Mouse (Mus musculus) liver, embryonic 15.5 days (tissue): ENCODE data around the gene Grin2d. TPM values are rescaled to one million over a fixed set of nuclear protein-coding genes. Genes with fewer than 3 reads are reported as not detected.

Source experiments
- ATAC-seq: fragments of 200-750 bp; cut with Nextera tagmentation; 2 replicates; pipeline ENCODE4 v1.8.0; 2017; ENCODE audit warnings: moderate number of reproducible peaks, mild to moderate bottlenecking, moderate library complexity; ENCODE audit not compliant: insufficient read depth
- H3K27ac ChIP-seq: fragments of 300-500 bp; sonication (generic); replicated peaks from 2 replicates; pipeline ENCODE4 v1.5.1; 2015; ENCODE audit warnings: mild to moderate bottlenecking, inconsistent platforms
- H3K27me3 ChIP-seq: fragments of 300-500 bp; sonication (generic); 2 replicates; pipeline ENCODE4 v1.6.1; 2015; ENCODE audit warnings: mild to moderate bottlenecking, inconsistent platforms
- H3K36me3 ChIP-seq: fragments of 300-500 bp; sonication (generic); replicated peaks from 2 replicates; pipeline ENCODE4 v1.6.1; 2015; ENCODE audit warnings: moderate library complexity, mild to moderate bottlenecking, inconsistent platforms
- H3K4me1 ChIP-seq: fragments of 300-500 bp; sonication (generic); replicated peaks from 2 replicates; pipeline ENCODE4 v1.6.1; 2015; ENCODE audit warnings: inconsistent platforms
- H3K4me2 ChIP-seq: fragments of 300-500 bp; sonication (generic); 2 replicates; pipeline ENCODE4 v1.6.1; 2015; ENCODE audit warnings: moderate library complexity, mild to moderate bottlenecking, inconsistent platforms
- H3K4me3 ChIP-seq: fragments of 300-500 bp; sonication (generic); replicated peaks from 2 replicates; pipeline ENCODE4 v1.5.1; 2015; ENCODE audit warnings: mild to moderate bottlenecking, inconsistent platforms
- H3K9ac ChIP-seq: fragments of 300-500 bp; sonication (generic); 2 replicates; pipeline ENCODE4 v1.6.1; 2015; ENCODE audit warnings: moderate library complexity, mild to moderate bottlenecking, inconsistent platforms
- H3K9me3 ChIP-seq: fragments of 300-500 bp; sonication (generic); replicated peaks from 2 replicates; pipeline ENCODE4 v1.6.1; 2016; ENCODE audit warnings: inconsistent platforms
- WGBS: fragments of 180-500 bp; shearing (Covaris S2); methylation state at CpG from one replicate; pipeline ENCODE4 v1.1.7; 2015; ENCODE audit warnings: mixed read lengths; ENCODE audit not compliant: insufficient replicate concordance; 5-methylcytosine and 5-hydroxymethylcytosine counted together
- polyA plus RNA-seq: library from polyadenylated mRNA; unstranded; fragments of >200 nt; fragmentation: Nextera tagmentation; extraction: Ambion mirVana; gene quantifications from 2 replicates; pipeline ENCODE4 v1.2.1, GENCODE M21; 2015

Gene Grin2d
- polyA plus RNA-seq, 1 experiment from 2014 or later = 0.05 TPM

DNA sequence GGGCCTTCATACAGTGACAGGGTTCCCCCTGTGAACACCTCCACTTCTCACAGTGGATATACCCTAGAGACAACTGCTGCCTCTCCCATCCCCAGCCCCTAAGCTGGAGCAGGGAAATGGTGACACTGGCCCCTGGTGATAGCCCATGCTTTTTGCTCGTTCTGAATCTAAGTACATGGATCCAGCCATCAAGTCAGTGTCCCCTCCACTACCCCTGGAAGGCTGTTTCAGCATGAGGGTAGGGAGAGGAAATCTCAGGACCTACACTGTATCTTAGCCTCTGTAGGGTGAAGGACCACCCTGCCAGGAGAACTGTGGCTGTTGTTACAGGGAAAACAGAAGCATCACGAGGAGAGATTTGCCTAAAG is 62.2 kb downstream of the Grin2d start:
- 51% methylated on average over 2 of the region's 2 CpGs for WGBS
- Histone ChIP-seq H3K4me2 (no peak overlapping the region), H3K9ac (no peak overlapping the region), H3K4me3 (no peak overlapping the region), H3K27me3 (peaks cover 21% of the 10 kb centered on the region), H3K4me1 (peaks cover 31% of the 10 kb centered on the region), H3K9me3 (no peaks in the 10 kb centered on the region), H3K36me3 (peaks cover 22% of the 10 kb centered on the region), H3K27ac (no peak overlapping the region)
- no peak for ATAC-seq

DNA sequence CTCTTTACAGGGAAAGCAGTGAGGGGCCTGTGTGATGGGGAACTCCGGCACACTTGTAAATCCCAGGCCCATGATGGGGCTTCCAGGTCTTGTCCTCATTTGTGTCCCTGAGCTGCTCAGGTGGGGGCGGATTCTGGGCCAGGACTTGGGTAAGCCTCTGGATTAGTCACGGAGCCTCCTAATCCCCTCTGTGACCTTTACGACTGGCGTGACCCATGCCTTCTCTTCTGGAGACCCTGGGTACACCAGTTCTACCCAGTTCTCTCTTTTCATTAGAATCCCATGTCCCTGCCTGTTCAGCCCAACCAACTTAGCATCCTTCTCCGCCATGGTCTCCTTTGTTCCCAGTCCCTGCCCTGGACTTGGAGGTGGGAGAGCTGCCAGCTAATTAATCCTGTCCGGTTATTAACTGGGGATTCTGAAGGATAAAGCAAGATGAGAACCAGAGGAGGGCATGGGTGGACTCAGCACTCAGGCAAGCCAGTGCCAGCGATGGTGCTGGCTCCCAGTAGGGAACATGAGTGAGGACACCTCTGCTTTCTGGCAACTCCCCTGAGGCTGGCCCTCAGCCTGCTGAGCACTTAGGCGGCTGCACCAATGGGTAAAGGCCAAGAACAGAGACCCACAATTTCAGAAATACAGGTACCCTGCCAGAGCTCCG is 62.7 kb downstream of the Grin2d start:
- peaks cover 31% of the 10 kb centered on the region for H3K4me1 ChIP-seq
- peaks cover 19% of the 10 kb centered on the region for H3K27me3 ChIP-seq
- ATAC-seq = no peak
- H3K4me2 ChIP-seq = peak overlapping the region; percentile 92
- 74% methylated on average over 10 of the region's 10 CpGs for WGBS
- peaks cover 27% of the 10 kb centered on the region for H3K36me3 ChIP-seq
- H3K9ac ChIP-seq = no peak overlapping the region
- H3K4me3 ChIP-seq = peak overlapping the region; percentile 96; the same call in 1 of the 2 replicates
- H3K27ac ChIP-seq = no peak overlapping the region
- no peaks in the 10 kb centered on the region for H3K9me3 ChIP-seq

DNA sequence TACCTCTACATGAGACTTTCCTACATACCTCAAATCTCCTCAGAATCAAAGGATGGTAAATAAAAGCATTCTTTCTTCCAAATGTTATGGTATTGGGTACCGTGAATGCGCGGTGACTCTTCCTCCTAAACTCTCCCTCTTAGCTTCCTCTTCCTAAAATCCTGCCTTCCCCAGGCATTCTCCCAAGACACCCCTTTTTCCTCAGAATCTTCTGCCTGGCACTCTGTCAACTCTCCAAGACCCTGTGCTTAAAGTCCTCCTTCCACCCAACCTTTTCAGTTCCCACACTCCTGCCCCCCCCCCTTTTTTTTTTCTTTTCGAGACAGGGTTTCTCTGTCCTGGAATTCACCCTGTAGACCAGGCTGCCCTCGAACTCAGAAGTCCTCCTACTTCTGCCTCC is 63.3 kb downstream of the Grin2d start:
- peaks cover 33% of the 10 kb centered on the region for H3K36me3 ChIP-seq
- peaks cover 31% of the 10 kb centered on the region for H3K4me1 ChIP-seq
- H3K4me2 ChIP-seq = peak overlapping the region; percentile 92
- no peak for ATAC-seq
- H3K9me3 ChIP-seq = no peaks in the 10 kb centered on the region
- peak overlapping the region; percentile 96 for H3K4me3 ChIP-seq
- no peak overlapping the region for H3K27ac ChIP-seq
- WGBS = 7% methylated on average over 5 of the region's 5 CpGs
- H3K9ac ChIP-seq = no peak overlapping the region
- peaks cover 13% of the 10 kb centered on the region for H3K27me3 ChIP-seq

DNA sequence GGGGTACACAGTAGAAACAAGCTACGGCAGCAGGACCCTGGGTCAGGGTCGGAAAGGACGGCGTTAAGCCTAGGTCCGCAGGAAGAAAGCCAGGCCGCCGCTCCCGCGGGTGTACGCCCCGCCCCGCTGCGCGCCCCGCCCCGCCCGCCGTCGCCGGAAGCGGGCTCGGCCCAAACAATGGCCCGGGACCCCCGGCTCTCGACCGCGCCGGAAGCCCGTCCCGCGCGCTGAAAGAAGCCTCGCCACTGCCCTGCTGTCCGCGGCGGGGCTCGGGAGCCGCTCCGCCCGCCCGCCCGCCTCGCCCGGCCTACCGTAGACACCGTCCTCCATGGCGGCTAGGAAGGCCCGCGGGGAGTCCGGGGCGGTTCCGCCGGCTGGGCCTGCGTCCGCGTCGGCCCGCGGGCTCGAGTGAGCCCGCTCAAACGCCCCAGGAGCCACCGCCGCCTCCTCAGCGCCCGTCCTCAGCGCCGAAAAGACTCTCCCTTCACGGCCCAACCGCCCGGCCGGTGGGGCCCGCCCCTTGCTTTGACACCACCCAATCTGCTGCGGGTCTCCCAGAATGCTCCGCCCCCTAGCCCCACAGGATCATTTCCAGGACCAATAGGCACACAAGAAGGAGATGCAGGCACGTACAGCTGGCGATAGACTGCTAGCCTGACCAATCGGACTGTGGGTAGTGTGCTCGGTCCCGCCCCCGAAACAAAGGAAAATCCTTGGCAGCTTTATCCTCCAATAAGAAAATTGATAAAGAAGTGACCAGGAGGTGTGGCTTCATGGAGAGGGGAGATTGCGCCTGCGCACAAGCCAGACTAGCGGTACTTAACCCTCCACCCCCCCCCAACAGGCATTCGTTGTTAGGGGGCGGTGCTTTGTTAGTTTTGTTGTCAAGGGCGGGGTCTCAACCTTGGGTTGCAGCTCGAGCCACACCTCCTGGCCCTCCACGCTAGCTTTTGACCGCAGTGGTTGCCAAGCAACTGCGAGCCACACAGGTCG is 64.1 kb downstream of the Grin2d start, which contains the start of gene Cyth2:
Gene Cyth2 (minus strand): TSS at position 795 of the 993 bp plus-strand sequence.
- Histone ChIP-seq H3K4me2 (peak within 1 kb of the TSS; percentile 92), H3K27me3 (peaks cover 10% of the 10 kb centered on the region; the same call in 1 of the 2 replicates), H3K4me3 (peak within 1 kb of the TSS; percentile 96), H3K9me3 (no peaks in the 10 kb centered on the region), H3K36me3 (peaks cover 41% of the 10 kb centered on the region), H3K27ac (peak within 1 kb of the TSS; percentile 97), H3K4me1 (peaks cover 31% of the 10 kb centered on the region), H3K9ac (peak within 1 kb of the TSS; percentile 96)
- peak; percentile 99 for ATAC-seq
- WGBS = under 1% methylated on average over 90 of the region's 92 CpGs

DNA sequence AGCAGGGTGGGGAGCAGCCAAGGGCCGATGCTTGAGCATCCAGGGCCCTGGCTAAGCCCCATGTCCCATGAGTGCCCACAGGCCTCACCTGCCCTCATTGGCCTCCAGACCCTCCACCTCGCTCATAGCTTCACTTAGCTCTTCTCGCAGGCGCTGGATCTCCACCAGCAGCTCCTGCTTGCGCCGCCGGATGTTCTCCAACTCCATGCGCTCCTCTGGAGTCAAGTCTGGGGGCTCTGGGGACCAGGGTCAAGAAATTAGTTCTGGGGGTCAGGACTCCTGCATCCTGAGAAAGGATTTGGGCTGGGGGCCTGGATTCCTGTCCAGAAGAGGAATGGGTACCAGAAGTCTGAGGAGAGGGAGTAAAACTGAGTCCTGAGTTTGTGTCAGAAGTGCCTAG is 65.3 kb downstream of the Grin2d start:
- Histone ChIP-seq H3K27ac (no peak overlapping the region), H3K4me3 (peak overlapping the region; percentile 96), H3K27me3 (no peaks in the 10 kb centered on the region), H3K9me3 (no peaks in the 10 kb centered on the region), H3K9ac (peak overlapping the region; percentile 96; the same call in 1 of the 2 replicates), H3K36me3 (peaks cover 52% of the 10 kb centered on the region), H3K4me1 (peaks cover 31% of the 10 kb centered on the region), H3K4me2 (peak overlapping the region; percentile 92)
- 91% methylated on average over 8 of the region's 8 CpGs for WGBS
- no peak for ATAC-seq

DNA sequence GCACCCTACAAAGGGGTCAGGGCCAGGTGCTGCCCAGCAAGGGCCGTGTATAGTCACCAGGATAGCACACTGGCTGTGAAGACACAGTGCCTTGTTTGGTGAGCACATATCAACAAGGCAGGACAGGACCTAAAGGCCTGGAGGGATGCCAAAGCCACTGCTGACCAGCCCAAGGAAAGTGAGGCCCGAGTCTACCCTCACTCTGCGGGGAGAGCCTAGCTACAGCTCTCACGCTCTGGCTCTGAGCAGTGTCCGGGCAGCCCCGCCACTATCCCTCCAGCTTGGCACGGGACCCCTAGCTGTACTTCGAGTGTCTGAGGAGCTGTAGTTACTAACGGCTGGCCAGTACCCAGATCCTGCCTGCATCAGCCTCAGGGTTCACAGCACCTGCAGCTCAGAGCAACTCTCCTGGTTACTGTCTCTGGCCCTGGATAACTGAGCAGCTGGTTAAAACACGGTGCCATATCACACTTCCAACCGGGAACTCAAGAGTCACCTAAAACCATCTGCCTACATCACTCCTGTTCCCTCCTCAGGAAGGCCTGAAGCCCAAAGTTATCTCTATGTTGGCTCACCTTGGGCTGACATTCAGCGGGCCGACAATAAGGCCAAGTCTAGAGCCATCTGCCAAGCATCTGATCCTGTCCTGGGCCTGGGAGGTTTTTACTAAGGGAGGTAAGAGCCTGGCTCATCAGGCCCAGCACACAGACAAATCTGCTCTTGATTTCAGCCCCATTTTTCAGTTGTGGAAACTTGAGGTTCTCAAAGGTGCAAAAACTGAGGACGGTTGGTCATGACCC is 68.7 kb downstream of the Grin2d start:
- Histone ChIP-seq H3K36me3 (peaks cover 65% of the 10 kb centered on the region), H3K27ac (no peak overlapping the region), H3K4me2 (no peak overlapping the region), H3K9ac (no peak overlapping the region), H3K27me3 (no peaks in the 10 kb centered on the region), H3K4me1 (peaks cover 21% of the 10 kb centered on the region), H3K4me3 (no peak overlapping the region), H3K9me3 (no peaks in the 10 kb centered on the region)
- WGBS = 83% methylated on average over 14 of the region's 14 CpGs
- ATAC-seq = no peak

DNA sequence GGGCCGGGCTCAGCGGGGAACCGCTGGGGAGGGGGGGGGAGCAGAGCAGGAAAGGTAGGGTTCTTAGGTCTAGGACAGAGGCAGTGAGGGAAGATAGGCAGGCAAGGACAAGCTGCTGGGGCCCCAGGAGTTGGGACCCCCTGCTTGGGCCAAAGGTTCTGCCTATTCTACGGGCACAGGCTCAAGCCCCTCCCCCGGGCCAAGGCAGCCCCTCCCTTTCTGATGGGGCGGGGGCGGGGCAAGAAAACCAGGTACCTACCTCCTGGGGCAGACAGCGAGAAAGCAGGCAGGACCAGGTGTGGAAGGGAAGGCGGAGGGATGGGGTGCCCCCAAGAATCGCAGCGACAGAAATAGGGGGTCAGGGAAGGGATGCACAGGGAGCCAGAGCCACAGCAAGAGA is 69.7 kb downstream of the Grin2d start:
- 69% methylated on average over 10 of the region's 11 CpGs for WGBS
- H3K27me3 ChIP-seq = no peaks in the 10 kb centered on the region
- H3K4me3 ChIP-seq = no peak overlapping the region
- no peaks in the 10 kb centered on the region for H3K9me3 ChIP-seq
- ATAC-seq = no peak
- peaks cover 18% of the 10 kb centered on the region for H3K4me1 ChIP-seq
- H3K4me2 ChIP-seq = no peak overlapping the region
- no peak overlapping the region for H3K9ac ChIP-seq
- no peak overlapping the region for H3K27ac ChIP-seq
- peaks cover 65% of the 10 kb centered on the region for H3K36me3 ChIP-seq

DNA sequence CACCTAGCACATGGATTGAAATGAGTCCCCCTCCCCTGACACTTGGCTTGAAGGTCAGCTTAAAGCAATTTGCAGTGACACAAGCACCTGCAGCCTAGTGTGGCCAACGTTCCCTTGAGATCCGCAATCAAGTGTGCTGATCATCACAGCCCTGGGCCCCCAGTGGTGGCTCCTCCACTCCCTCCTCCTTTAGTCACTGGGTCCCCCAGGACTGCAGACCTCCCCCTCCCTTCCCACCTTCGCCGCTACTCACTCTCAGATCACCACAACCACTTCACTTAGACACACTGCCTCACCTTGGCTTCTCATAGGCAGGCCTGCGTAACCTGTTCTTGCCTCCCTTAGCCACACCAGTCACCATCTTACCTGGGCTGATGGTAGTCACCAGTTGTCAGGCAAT is 72.2 kb downstream of the Grin2d start:
- Histone ChIP-seq H3K4me2 (no peak overlapping the region), H3K27me3 (peaks cover under 1% of the 10 kb centered on the region; the same call in 1 of the 2 replicates), H3K9me3 (no peaks in the 10 kb centered on the region), H3K36me3 (peaks cover 43% of the 10 kb centered on the region), H3K4me3 (no peak overlapping the region), H3K27ac (no peak overlapping the region), H3K9ac (no peak overlapping the region), H3K4me1 (peaks cover 4% of the 10 kb centered on the region)
- 57% methylated on average over 5 of the region's 5 CpGs for WGBS
- ATAC-seq = no peak

DNA sequence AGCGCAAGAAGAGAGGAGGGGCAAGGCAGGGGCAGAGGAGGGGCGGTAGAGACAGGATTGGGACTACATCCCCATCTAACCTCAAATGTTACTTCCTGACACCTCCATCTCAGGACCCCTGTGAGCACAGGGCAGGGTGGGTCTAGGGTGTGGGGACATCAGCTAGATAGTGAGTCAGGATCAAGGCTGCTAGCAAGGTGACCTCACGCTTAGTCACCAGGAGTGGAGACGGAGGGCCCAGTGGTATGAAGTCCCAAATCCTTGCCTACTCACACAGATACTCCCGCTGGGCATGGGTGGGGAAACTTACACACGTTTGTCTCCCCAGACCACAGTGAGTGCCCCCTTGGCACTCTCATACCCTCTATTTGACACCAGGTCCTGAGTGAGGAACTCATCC is 75.6 kb downstream of the Grin2d start:
- WGBS = 74% methylated on average over 6 of the region's 6 CpGs
- H3K36me3 ChIP-seq = peaks cover 9% of the 10 kb centered on the region

DNA sequence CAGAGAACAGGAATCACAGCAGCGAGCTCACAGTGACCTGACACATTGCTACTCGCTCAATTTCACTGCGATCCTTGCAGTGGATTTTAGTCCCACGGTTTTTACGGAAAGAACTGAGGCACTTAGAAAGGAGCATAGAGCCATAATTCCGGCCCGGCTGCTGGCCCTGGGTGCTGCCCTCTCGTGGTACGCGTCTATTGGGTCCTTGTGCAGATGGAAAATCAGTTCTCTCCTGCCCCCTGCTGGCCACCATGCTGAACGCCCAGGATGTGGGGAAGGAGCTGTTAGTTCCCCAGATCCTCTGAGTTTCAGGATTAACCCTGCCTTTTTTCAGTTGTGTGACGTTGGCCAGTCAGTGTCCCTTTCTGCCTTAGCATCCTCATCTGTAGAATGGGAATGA is 76.8 kb downstream of the Grin2d start:
- Histone ChIP-seq H3K4me1 (peaks cover 44% of the 10 kb centered on the region), H3K9ac (peak overlapping the region; percentile 22; the same call in 1 of the 2 replicates), H3K9me3 (no peaks in the 10 kb centered on the region), H3K27me3 (peaks cover 46% of the 10 kb centered on the region), H3K27ac (no peak overlapping the region), H3K4me3 (peak overlapping the region; percentile 36), H3K4me2 (peak overlapping the region; percentile 69), H3K36me3 (no peaks in the 10 kb centered on the region)
- under 1% methylated on average over 12 of the region's 12 CpGs for WGBS
- 0 out of 2 replicates have a peak, but pooled peaks have one; percentile 14 for ATAC-seq

More for the DNA sequence above, 75.6 kb downstream of the Grin2d start:
- no peak overlapping the region for H3K9ac ChIP-seq
- H3K9me3 ChIP-seq = no peaks in the 10 kb centered on the region
- no peak overlapping the region for H3K4me2 ChIP-seq
- H3K27me3 ChIP-seq = peaks cover 34% of the 10 kb centered on the region
- H3K4me1 ChIP-seq = peaks cover 32% of the 10 kb centered on the region
- H3K27ac ChIP-seq = no peak overlapping the region
- no peak for ATAC-seq
- no peak overlapping the region for H3K4me3 ChIP-seq
